Mouse (Mus musculus): ENCODE measurements around the gene Bub1b. TPM values are rescaled to one million over a fixed set of nuclear protein-coding genes. Genes with fewer than 3 reads are reported as not detected.
A peak's percentile ranks its signal among the peaks of the same experiment; 100 is the strongest.

Gene Bub1b
- polyA plus RNA-seq, 1 experiment from 2014 or later, result 4.3 TPM

GRCm38 (mm10) chr2:118667181-118667580 lies 69.2 kb downstream of the Bub1b start:
- Histone ChIP-seq H3K27ac (ENCODE audit: low read depth, low read length) (no peak overlapping the region), H3K4me2 (ENCODE audit: low read depth, low read length) (no peak overlapping the region), H3K9me3 (ENCODE audit: control insufficient read depth, low read length) (no peaks in the 10 kb centered on the region), H3K36me3 (ENCODE audit: control insufficient read depth, insufficient read depth, low read length) (no peaks in the 10 kb centered on the region), H3K27me3 (ENCODE audit: control insufficient read depth, insufficient read depth, low read length) (peaks cover 3% of the 10 kb centered on the region; the same call in 1 of the 2 replicates), H3K9ac (replicated peaks; ENCODE audit: low read depth, low read length) (no peak overlapping the region), H3K4me1 (ENCODE audit: control insufficient read depth, insufficient read depth, low read length) (peaks cover 10% of the 10 kb centered on the region), H3K4me3 (ENCODE audit: low read depth, low read length) (no peak overlapping the region)
- no peak for ATAC-seq (ENCODE audit: low read depth)
- WGBS, result 70% methylated on average over 5 of the region's 5 CpGs

- peaks cover 2% of the 10 kb centered on the region; the same call in 1 of the 2 replicates for H3K27me3 ChIP-seq (ENCODE audit: control insufficient read depth, insufficient read depth, low read length)
- H3K9ac ChIP-seq (replicated peaks; ENCODE audit: low read depth, low read length), result no peak overlapping the region
- H3K4me1 ChIP-seq (ENCODE audit: control insufficient read depth, insufficient read depth, low read length), result 0 out of 2 replicates have a peak, but pooled peaks cover 2% of the 10 kb centered on the region
- H3K4me3 ChIP-seq (ENCODE audit: low read depth, low read length), result no peak overlapping the region
- H3K4me2 ChIP-seq (ENCODE audit: low read depth, low read length), result no peak overlapping the region
- ATAC-seq (ENCODE audit: low read depth), result no peak
- H3K36me3 ChIP-seq (ENCODE audit: control insufficient read depth, insufficient read depth, low read length), result no peaks in the 10 kb centered on the region
- H3K27ac ChIP-seq (ENCODE audit: low read depth, low read length), result no peak overlapping the region
- no peaks in the 10 kb centered on the region for H3K9me3 ChIP-seq (ENCODE audit: control insufficient read depth, low read length)
- WGBS, result 72% methylated on average over 6 of the region's 6 CpGs
These were observed 71.2 kb downstream of the Bub1b start for GRCm38 (mm10) chr2:118669245-118669644.

- WGBS, result 38% methylated on average over 2 of the region's 2 CpGs
- Histone ChIP-seq H3K9me3 (ENCODE audit: control insufficient read depth, low read length) (no peaks in the 10 kb centered on the region), H3K9ac (replicated peaks; ENCODE audit: low read depth, low read length) (no peak overlapping the region), H3K4me3 (ENCODE audit: low read depth, low read length) (no peak overlapping the region), H3K4me2 (ENCODE audit: low read depth, low read length) (no peak overlapping the region), H3K4me1 (ENCODE audit: control insufficient read depth, insufficient read depth, low read length) (no peaks in the 10 kb centered on the region), H3K36me3 (ENCODE audit: control insufficient read depth, insufficient read depth, low read length) (no peaks in the 10 kb centered on the region), H3K27ac (ENCODE audit: low read depth, low read length) (no peak overlapping the region), H3K27me3 (ENCODE audit: control insufficient read depth, insufficient read depth, low read length) (peaks cover 3% of the 10 kb centered on the region)
- ATAC-seq (ENCODE audit: low read depth), result no peak
These were observed 71.8 kb downstream of the Bub1b start for GRCm38 (mm10) chr2:118669785-118670184.

GRCm38 (mm10) chr2:118671728-118672127 lies 73.7 kb downstream of the Bub1b start:
- H3K4me3 ChIP-seq (ENCODE audit: low read depth, low read length), result no peak overlapping the region
- H3K27me3 ChIP-seq (ENCODE audit: control insufficient read depth, insufficient read depth, low read length), result peaks cover 19% of the 10 kb centered on the region
- no peak for ATAC-seq (ENCODE audit: low read depth)
- 75% methylated on average over 1 of the region's 1 CpGs for WGBS
- H3K9me3 ChIP-seq (ENCODE audit: control insufficient read depth, low read length), result no peaks in the 10 kb centered on the region
- H3K9ac ChIP-seq (replicated peaks; ENCODE audit: low read depth, low read length), result no peak overlapping the region
- peaks cover 1% of the 10 kb centered on the region for H3K4me1 ChIP-seq (ENCODE audit: control insufficient read depth, insufficient read depth, low read length)
- H3K36me3 ChIP-seq (ENCODE audit: control insufficient read depth, insufficient read depth, low read length), result no peaks in the 10 kb centered on the region
- no peak overlapping the region for H3K27ac ChIP-seq (ENCODE audit: low read depth, low read length)
- H3K4me2 ChIP-seq (ENCODE audit: low read depth, low read length), result no peak overlapping the region

GRCm38 (mm10) chr2:118673686-118674465 lies 75.9 kb downstream of the Bub1b start:
- no peak overlapping the region for H3K4me2 ChIP-seq (ENCODE audit: low read depth, low read length)
- H3K4me1 ChIP-seq (ENCODE audit: control insufficient read depth, insufficient read depth, low read length), result peaks cover 10% of the 10 kb centered on the region
- H3K36me3 ChIP-seq (ENCODE audit: control insufficient read depth, insufficient read depth, low read length), result no peaks in the 10 kb centered on the region
- no peak overlapping the region for H3K9ac ChIP-seq (replicated peaks; ENCODE audit: low read depth, low read length)
- H3K9me3 ChIP-seq (ENCODE audit: control insufficient read depth, low read length), result no peaks in the 10 kb centered on the region
- no peak overlapping the region for H3K27ac ChIP-seq (ENCODE audit: low read depth, low read length)
- WGBS, result 18% methylated on average over 15 of the region's 15 CpGs
- ATAC-seq (ENCODE audit: low read depth), result no peak
- H3K27me3 ChIP-seq (ENCODE audit: control insufficient read depth, insufficient read depth, low read length), result peaks cover 38% of the 10 kb centered on the region
- no peak overlapping the region for H3K4me3 ChIP-seq (ENCODE audit: low read depth, low read length)

- 17% methylated on average over 7 of the region's 7 CpGs for WGBS
These were observed 76.5 kb downstream of the Bub1b start for GRCm38 (mm10) chr2:118674500-118674899.

GRCm38 (mm10) chr2:118676839-118677741 lies 79.1 kb downstream of the Bub1b start:
- Histone ChIP-seq H3K9me3 (ENCODE audit: control insufficient read depth, low read length) (no peaks in the 10 kb centered on the region), H3K4me3 (ENCODE audit: low read depth, low read length) (peak overlapping the region; percentile 42), H3K9ac (replicated peaks; ENCODE audit: low read depth, low read length) (peak overlapping the region; percentile 56), H3K4me1 (ENCODE audit: control insufficient read depth, insufficient read depth, low read length) (peaks cover 10% of the 10 kb centered on the region), H3K36me3 (ENCODE audit: control insufficient read depth, insufficient read depth, low read length) (no peaks in the 10 kb centered on the region), H3K27me3 (ENCODE audit: control insufficient read depth, insufficient read depth, low read length) (peaks cover 45% of the 10 kb centered on the region), H3K4me2 (ENCODE audit: low read depth, low read length) (peak overlapping the region; percentile 93), H3K27ac (ENCODE audit: low read depth, low read length) (no peak overlapping the region)
- peak; percentile 47 for ATAC-seq (ENCODE audit: low read depth)
- under 1% methylated on average over 80 of the region's 89 CpGs for WGBS

More at GRCm38 (mm10) chr2:118674500-118674899, 76.5 kb downstream of the Bub1b start:
- Histone ChIP-seq H3K9ac (replicated peaks; ENCODE audit: low read depth, low read length) (no peak overlapping the region), H3K4me2 (ENCODE audit: low read depth, low read length) (no peak overlapping the region), H3K9me3 (ENCODE audit: control insufficient read depth, low read length) (no peaks in the 10 kb centered on the region), H3K27me3 (ENCODE audit: control insufficient read depth, insufficient read depth, low read length) (peaks cover 43% of the 10 kb centered on the region), H3K36me3 (ENCODE audit: control insufficient read depth, insufficient read depth, low read length) (no peaks in the 10 kb centered on the region), H3K27ac (ENCODE audit: low read depth, low read length) (no peak overlapping the region), H3K4me1 (ENCODE audit: control insufficient read depth, insufficient read depth, low read length) (peaks cover 10% of the 10 kb centered on the region), H3K4me3 (ENCODE audit: low read depth, low read length) (no peak overlapping the region)
- no peak for ATAC-seq (ENCODE audit: low read depth)

GRCm38 (mm10) chr2:118677817-118678216 lies 79.8 kb downstream of the Bub1b start:
- H3K4me1 ChIP-seq (ENCODE audit: control insufficient read depth, insufficient read depth, low read length), result peaks cover 10% of the 10 kb centered on the region
- H3K27ac ChIP-seq (ENCODE audit: low read depth, low read length), result no peak overlapping the region
- peak overlapping the region; percentile 93 for H3K4me2 ChIP-seq (ENCODE audit: low read depth, low read length)
- WGBS, result 20% methylated on average over 4 of the region's 4 CpGs
- H3K9ac ChIP-seq (replicated peaks; ENCODE audit: low read depth, low read length), result peak overlapping the region; percentile 56
- peak overlapping the region; percentile 42; the same call in 1 of the 2 replicates for H3K4me3 ChIP-seq (ENCODE audit: low read depth, low read length)
- ATAC-seq (ENCODE audit: low read depth), result peak; percentile 7; the same call in 1 of the 2 replicates
- H3K27me3 ChIP-seq (ENCODE audit: control insufficient read depth, insufficient read depth, low read length), result peaks cover 45% of the 10 kb centered on the region
- H3K36me3 ChIP-seq (ENCODE audit: control insufficient read depth, insufficient read depth, low read length), result no peaks in the 10 kb centered on the region
- no peaks in the 10 kb centered on the region for H3K9me3 ChIP-seq (ENCODE audit: control insufficient read depth, low read length)
